Mouse (Mus musculus) megakaryocyte, embryonic 14.5 days (primary cell): ENCODE data around the gene Rpl6. TPM values are rescaled to one million over a fixed set of nuclear protein-coding genes. Genes with fewer than 3 reads are reported as not detected.
A peak's percentile ranks its signal among the peaks of the same experiment; 100 is the strongest.

Source experiments
- H3K27me3 ChIP-seq: replicated peaks from 2 replicates; pipeline ENCODE3; 2012; ENCODE audit warnings: inconsistent platforms
- H3K36me3 ChIP-seq: replicated peaks from 2 replicates; pipeline ENCODE3; 2012; ENCODE audit warnings: low read length, inconsistent platforms, mixed read lengths
- H3K4me1 ChIP-seq: 2 replicates; pipeline ENCODE4 v1.6.1; 2012; ENCODE audit warnings: inconsistent platforms
- H3K4me3 ChIP-seq: replicated peaks from 2 replicates; pipeline ENCODE3; 2012; ENCODE audit warnings: moderate library complexity, mild to moderate bottlenecking, inconsistent platforms
- H3K9me3 ChIP-seq: 2 replicates; pipeline ENCODE4 v1.6.1; 2012; ENCODE audit warnings: inconsistent platforms
- FLI1 ChIP-seq: IDR thresholded peaks from 2 replicates; pipeline ENCODE4 v1.6.1; 2012; ENCODE audit warnings: low read length, inconsistent platforms, mixed read lengths
- GATA1 ChIP-seq: IDR thresholded peaks from 3 replicates; pipeline ENCODE4 v1.6.1; 2012; ENCODE audit warnings: mixed read lengths, low read length, inconsistent platforms, borderline replicate concordance
- polyA plus RNA-seq: library from polyadenylated mRNA; stranded (reverse); fragments of >175 nt; gene quantifications from 2 replicates; pipeline ENCODE4 v1.2.3, GENCODE M21; 2012; ENCODE audit warnings: low replicate concordance; ENCODE audit not compliant: insufficient read depth

Rpl6 gene
- polyA plus RNA-seq, 1 experiment, result 547 TPM

- TF ChIP-seq FLI1 (no peak), GATA1 (no peak)
- Histone ChIP-seq H3K4me1 (peaks cover 92% of the 10 kb centered on the region), H3K4me3 (no peak overlapping the region), H3K27me3 (no peaks in the 10 kb centered on the region), H3K36me3 (peaks cover 63% of the 10 kb centered on the region), H3K9me3 (no peaks in the 10 kb centered on the region)
These were observed 47.5 kb downstream of the Rpl6 start for GRCm38 (mm10) chr5:121251813-121252212.

GRCm38 (mm10) chr5:121253816-121254497 is 49.7 kb downstream of the Rpl6 start:
- no peaks in the 10 kb centered on the region for H3K27me3 ChIP-seq
- TF ChIP-seq FLI1, result no peak
- TF ChIP-seq GATA1, result no peak
- H3K4me1 ChIP-seq, result peaks cover 90% of the 10 kb centered on the region
- peaks cover 75% of the 10 kb centered on the region for H3K36me3 ChIP-seq
- H3K4me3 ChIP-seq, result no peak overlapping the region
- no peaks in the 10 kb centered on the region for H3K9me3 ChIP-seq

- Histone ChIP-seq H3K4me3 (peak overlapping the region; percentile 72), H3K36me3 (peaks cover 84% of the 10 kb centered on the region), H3K27me3 (no peaks in the 10 kb centered on the region), H3K9me3 (no peaks in the 10 kb centered on the region), H3K4me1 (peaks cover 85% of the 10 kb centered on the region)
- TF ChIP-seq FLI1 (no peak), GATA1 (no peak)
These were observed 50.7 kb downstream of the Rpl6 start for GRCm38 (mm10) chr5:121254977-121255376.

Other genes starting within 250 kb of the Rpl6 start
- gene Rph3a, start 194.4 kb upstream of the Rpl6 start, polyA plus RNA-seq, result not detected in 2 replicates
- 45.4 and 67.9 TPM in 2 replicates for gene Ptpn11, start 13.1 kb upstream of the Rpl6 start, polyA plus RNA-seq
- 8.6 and 14.0 TPM in 2 replicates for gene Hectd4, start 15.7 kb downstream of the Rpl6 start, polyA plus RNA-seq
- 34.2 and 34.9 TPM in 2 replicates for gene Trafd1, start 181.2 kb downstream of the Rpl6 start, polyA plus RNA-seq
- 1.0 TPM in 1 of 2 replicates, not detected in the other for gene Naa25, start 193.5 kb downstream of the Rpl6 start, polyA plus RNA-seq
- gene Tmem116, start 247.4 kb downstream of the Rpl6 start, polyA plus RNA-seq, result 0.93 TPM in 1 of 2 replicates, not detected in the other
- gene Erp29, start 248.0 kb downstream of the Rpl6 start, polyA plus RNA-seq, result 132 and 257 TPM in 2 replicates